Mouse (Mus musculus) ES-Bruce4 (cell line): ENCODE data around the gene Gm21973.

ENCODE experiments used
- CTCF ChIP-seq: IDR thresholded peaks from one replicate; pipeline ENCODE4 v1.8.1; 2011; ENCODE audit warnings: low read depth, low read length
- POLR2A ChIP-seq: IDR thresholded peaks from one replicate; pipeline ENCODE4 v1.8.1; 2011; ENCODE audit warnings: low read length; ENCODE audit not compliant: insufficient read depth

DNA sequence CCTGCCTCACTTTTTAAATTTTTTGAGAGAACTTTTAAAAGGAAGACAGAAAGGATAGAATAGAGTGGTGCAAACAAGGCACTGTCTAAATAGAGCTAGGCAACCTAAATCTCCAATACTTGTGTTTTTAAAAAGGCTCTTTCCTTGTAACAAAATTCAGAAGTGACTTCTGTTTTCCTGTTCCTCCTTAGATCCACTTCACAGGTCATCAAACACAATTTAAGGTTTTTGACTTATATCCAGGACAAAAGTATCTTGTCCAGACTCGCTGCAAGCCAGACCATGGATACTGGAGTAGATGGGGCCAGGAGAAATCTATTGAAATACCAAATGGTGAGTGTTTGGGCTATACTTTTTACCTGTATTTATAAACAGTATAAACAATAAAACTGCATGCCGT is at the start of gene Gm21973:
- TF ChIP-seq POLR2A, result no peak
- TF ChIP-seq CTCF, result no peak
